Mouse (Mus musculus): ENCODE measurements around the gene Tcl1b5.
"Not testable (repeated sequence)": the region's sequence is repeated elsewhere in the genome, so short reads cannot be mapped to it uniquely, and the experiment has no call there.

- not testable (repeated sequence) for TF ChIP-seq NANOG (IDR thresholded peaks at IDR 0.05; ENCODE audit: borderline replicate concordance, low read length); CTCF (conservative IDR thresholded peaks at IDR 0.05; ENCODE audit: low read length)
Observed at GRCm38 (mm10) chr12:105137729-105138128, 38.4 kb upstream of the Tcl1b5 start.

Measured in E14TG2a.4 (cell line).